Mouse (Mus musculus) bone marrow, adult 2 months (tissue): Measurements from ENCODE around the gene Upf2.

ENCODE experiments used
- CTCF ChIP-seq: fragments of 200-500 bp; IDR thresholded peaks from 2 replicates; pipeline ENCODE4 v1.5.1; 2011; ENCODE audit warnings: low read length, control low read depth; ENCODE audit not compliant: control insufficient read depth, insufficient read depth
- POLR2A ChIP-seq: fragments of 200-500 bp; IDR thresholded peaks from 2 replicates; pipeline ENCODE4 v1.6.1; 2011; ENCODE audit warnings: low read depth, mild to moderate bottlenecking, control low read depth, low read length, borderline replicate concordance; ENCODE audit not compliant: control insufficient read depth

- TF ChIP-seq CTCF = no peak
- no peak for TF ChIP-seq POLR2A
Observed at GRCm38 (mm10) chr2:6100755-6101154, 149.5 kb downstream of the Upf2 start.
